Comparison of ENCODE assay signal across 8 mouse cellular contexts in the genomic region with DNA sequence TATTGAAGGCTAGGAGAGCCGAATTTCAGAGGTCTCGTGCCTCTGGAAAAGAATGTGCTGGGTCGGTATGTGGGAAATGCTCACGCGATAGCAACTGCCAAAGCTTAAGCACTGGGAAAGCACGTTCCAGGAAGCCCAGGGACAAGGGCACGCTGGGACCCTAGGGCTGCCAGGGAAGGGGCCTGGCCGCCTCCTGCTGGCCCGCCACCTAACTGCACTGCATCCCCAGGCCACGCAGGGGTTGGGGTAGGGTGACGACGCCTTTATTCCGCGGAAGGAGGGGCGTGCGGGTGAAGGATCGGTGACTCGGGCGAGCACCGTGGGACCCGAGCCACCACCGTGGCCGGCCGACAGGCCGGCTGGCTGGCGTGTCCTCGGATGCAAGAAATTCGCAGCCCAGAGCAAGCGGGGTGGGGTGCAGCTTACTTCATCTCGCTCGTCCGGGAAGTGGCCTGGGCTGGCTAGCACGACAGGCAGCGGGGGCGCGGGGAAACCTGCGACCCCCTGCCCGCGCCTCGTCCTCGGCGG. TPM values are rescaled to one million over a fixed set of nuclear protein-coding genes. Genes with fewer than 3 reads are reported as not detected.
DNase-seq lines count a peak whose midpoint lies in the region; ATAC-seq lines count a peak whose summit lies in the region.

No protein-coding gene starts in this region.

- H3K36me3 ChIP-seq in intestine, embryonic 16.5 days (ENCODE audit: control insufficient read depth, insufficient read depth, low read length) = no peaks in the 10 kb centered on the region
- H3K36me3 ChIP-seq in liver, embryonic 11.5 days (ENCODE audit: control insufficient read depth, insufficient read depth, low read length) = peaks cover 3% of the 10 kb centered on the region; the same call in 1 of the 2 replicates

- DNase-seq in left cerebral cortex, adult 18-20 months (ENCODE audit: low spot score in 2 of 2) = peak; percentile 37 to 50
- no peak for DNase-seq in left cerebral cortex, adult 11 months (ENCODE audit: low spot score)
- DNase-seq in embryo, embryonic 10.5 days (ENCODE audit: low spot score) = peak; percentile 88
- peak; percentile 74 to 87 for DNase-seq in gastrocnemius, postnatal 4 days (ENCODE audit: low spot score in 2 of 2)
- peak; percentile 84 for DNase-seq in liver, embryonic 11.5 days (ENCODE audit: low spot score)
- DNase-seq in spleen, postnatal 4 days (ENCODE audit: low spot score in 2 of 2) = peak; percentile 75 to 87

- no peaks in the 10 kb centered on the region for H3K9me3 ChIP-seq in intestine, embryonic 16.5 days (ENCODE audit: control insufficient read depth, low read length)
- no peaks in the 10 kb centered on the region for H3K9me3 ChIP-seq in liver, embryonic 11.5 days (ENCODE audit: control insufficient read depth, low read length)

- ATAC-seq in intestine, embryonic 16.5 days = peak; percentile 84
- peak; percentile 84 for ATAC-seq in liver, embryonic 11.5 days (replicated peaks; ENCODE audit: low FRiP score)
- peak; percentile 58 for ATAC-seq in monocyte, adult 5-6 weeks (replicated peaks; ENCODE audit: insufficient number of reproducible peaks, low FRiP score, low TSS enrichment, poor library complexity, severe bottlenecking)

- H3K27me3 ChIP-seq in intestine, embryonic 16.5 days (replicated peaks; ENCODE audit: control insufficient read depth, insufficient read depth, low read length) = no peaks in the 10 kb centered on the region
- no peaks in the 10 kb centered on the region for H3K27me3 ChIP-seq in liver, embryonic 11.5 days (replicated peaks; ENCODE audit: control insufficient read depth, insufficient read depth, low read length)

- peak overlapping the region; percentile 85 for H3K4me2 ChIP-seq in intestine, embryonic 16.5 days (ENCODE audit: low read depth, low read length)
- peak overlapping the region; percentile 91 for H3K4me2 ChIP-seq in liver, embryonic 11.5 days

- peaks cover 32% of the 10 kb centered on the region for H3K4me1 ChIP-seq in intestine, embryonic 16.5 days (ENCODE audit: control insufficient read depth, insufficient read depth, low read length)
- peaks cover 40% of the 10 kb centered on the region for H3K4me1 ChIP-seq in liver, embryonic 11.5 days (replicated peaks; ENCODE audit: control insufficient read depth, insufficient read depth, low read length)

- WGBS in intestine, embryonic 16.5 days = under 1% methylated on average over 42 of the region's 42 CpGs
- WGBS in liver, embryonic 11.5 days = under 1% methylated on average over 36 of the region's 42 CpGs

- H3K4me3 ChIP-seq in intestine, embryonic 16.5 days (ENCODE audit: low read length) = peak overlapping the region; percentile 81
- H3K4me3 ChIP-seq in liver, embryonic 11.5 days (ENCODE audit: low read depth, low read length) = peak overlapping the region; percentile 81

- H3K9ac ChIP-seq in intestine, embryonic 16.5 days (ENCODE audit: low read depth, low read length) = peak overlapping the region; percentile 94
- H3K9ac ChIP-seq in liver, embryonic 11.5 days (ENCODE audit: low read depth, low read length) = peak overlapping the region; percentile 91

- H3K27ac ChIP-seq in intestine, embryonic 16.5 days (ENCODE audit: low read length) = peak overlapping the region; percentile 98
- H3K27ac ChIP-seq in liver, embryonic 11.5 days (ENCODE audit: low read depth, low read length) = peak overlapping the region; percentile 96

RNA-seq across cellular contexts. Expression of a gene that starts 0.4 kb away (rescaled TPM):
- 10 to 100 TPM; 11.2 to 11.5 TPM for total RNA-seq in left cerebral cortex, adult 18-20 months (2021)
- total RNA-seq in gastrocnemius, postnatal 4 days (2021) = 10 to 100 TPM; 66.0 to 71.0 TPM
- 31.6 and 41.6 TPM in 2 replicates for polyA plus RNA-seq in intestine, embryonic 16.5 days (2015; fragmentation: Nextera tagmentation; extraction: Ambion mirVana)
- 9.4 and 9.8 TPM in 2 replicates for polyA plus RNA-seq in liver, embryonic 11.5 days (2014; fragmentation: Nextera tagmentation; extraction: Ambion mirVana)
- 19.1 to 35.1 TPM (median 21.1 TPM) in 3 replicates for total RNA-seq in monocyte, adult 5-6 weeks (2017)

RNA-seq across cellular contexts. Expression of a gene that starts 53.5 kb away (rescaled TPM):
- 10 to 100 TPM; 11.1 to 13.8 TPM for total RNA-seq in left cerebral cortex, adult 18-20 months (2021)
- 10 to 100 TPM; 22.5 to 28.0 TPM for total RNA-seq in gastrocnemius, postnatal 4 days (2021)
- 17.0 and 20.6 TPM in 2 replicates for polyA plus RNA-seq in intestine, embryonic 16.5 days (2015; fragmentation: Nextera tagmentation; extraction: Ambion mirVana)
- 2.9 and 3.1 TPM in 2 replicates for polyA plus RNA-seq in liver, embryonic 11.5 days (2014; fragmentation: Nextera tagmentation; extraction: Ambion mirVana)
- total RNA-seq in monocyte, adult 5-6 weeks (2017) = 0.39 TPM in 1 of 3 replicates, not detected in the others
